Mouse (Mus musculus) c-Kit-positive CD71-positive TER-119-positive erythroid progenitor cells, embryonic 14.5 days (primary cell): Measurements from ENCODE around the gene Nfkbil1.

ENCODE experiments used
- DNase-seq: peaks from one replicate; pipeline ENCODE4 v3.0.0-alpha.2; 2013; ENCODE audit warnings: low spot score

Nfkbil1 gene

DNA sequence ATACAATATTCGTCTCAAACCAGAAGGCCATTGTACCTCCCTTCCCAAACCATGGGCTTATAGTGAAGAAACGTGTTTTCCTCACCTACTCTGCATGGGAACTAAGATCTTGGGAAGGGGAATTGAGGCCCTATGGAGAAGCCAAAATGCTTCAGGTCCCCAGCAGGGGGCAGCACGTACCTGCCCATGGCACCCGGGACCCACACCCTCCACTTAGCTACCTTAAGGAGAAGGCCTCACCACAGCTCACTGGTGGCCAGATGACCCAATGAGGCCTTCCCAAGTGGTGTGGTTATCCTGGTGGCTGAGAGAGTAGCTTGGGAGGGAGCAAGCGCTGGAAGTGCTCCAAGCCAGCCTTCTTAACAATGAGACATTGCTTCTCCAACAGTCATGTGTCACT, 57.1 kb downstream of the Nfkbil1 start:
- DNase-seq = peak; percentile 56

DNA sequence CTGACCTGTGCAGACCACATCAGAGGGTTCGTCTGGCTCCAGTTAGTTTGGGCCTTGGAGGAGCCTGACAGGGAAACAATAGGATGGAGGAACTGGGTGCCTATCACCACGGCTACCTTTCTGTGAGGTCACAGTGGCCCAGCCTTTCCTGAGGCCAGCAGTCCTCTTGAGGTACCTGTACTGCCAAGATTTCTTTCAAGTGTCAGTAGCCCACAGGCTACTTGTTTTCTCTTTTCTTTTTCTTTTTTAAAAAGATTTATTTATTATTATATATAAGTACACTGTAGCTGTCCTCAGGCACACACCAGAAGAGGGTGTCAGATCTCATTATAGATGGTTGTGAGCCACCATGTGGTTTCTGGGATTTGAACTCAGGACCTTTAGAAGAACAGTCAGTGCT, 59.6 kb downstream of the Nfkbil1 start, which contains the start of gene Aif1:
Gene Aif1, minus strand, starts transcription at position 101 of the 400 bp plus-strand sequence.
- no peak for DNase-seq

DNA sequence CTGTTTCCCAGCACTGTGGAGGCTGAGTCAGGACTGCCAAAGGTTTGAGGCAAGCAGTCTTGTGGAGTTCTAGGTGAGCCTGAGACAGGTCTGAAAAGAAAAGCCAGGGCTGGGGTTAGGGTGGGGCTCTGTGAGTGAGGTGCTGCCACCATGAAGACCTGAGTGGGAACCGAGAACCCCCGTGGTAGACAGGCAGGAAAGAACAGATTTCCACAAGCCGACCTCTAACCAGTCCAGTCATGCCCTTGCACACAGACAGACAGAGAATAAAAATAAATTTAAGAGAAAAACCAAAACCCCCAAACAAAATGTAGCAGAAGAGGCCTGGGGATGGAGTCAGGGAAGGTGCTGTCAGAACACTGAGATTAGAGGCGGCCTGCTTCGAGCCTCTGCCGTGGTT, 60.2 kb downstream of the Nfkbil1 start:
- DNase-seq = no peak

DNA sequence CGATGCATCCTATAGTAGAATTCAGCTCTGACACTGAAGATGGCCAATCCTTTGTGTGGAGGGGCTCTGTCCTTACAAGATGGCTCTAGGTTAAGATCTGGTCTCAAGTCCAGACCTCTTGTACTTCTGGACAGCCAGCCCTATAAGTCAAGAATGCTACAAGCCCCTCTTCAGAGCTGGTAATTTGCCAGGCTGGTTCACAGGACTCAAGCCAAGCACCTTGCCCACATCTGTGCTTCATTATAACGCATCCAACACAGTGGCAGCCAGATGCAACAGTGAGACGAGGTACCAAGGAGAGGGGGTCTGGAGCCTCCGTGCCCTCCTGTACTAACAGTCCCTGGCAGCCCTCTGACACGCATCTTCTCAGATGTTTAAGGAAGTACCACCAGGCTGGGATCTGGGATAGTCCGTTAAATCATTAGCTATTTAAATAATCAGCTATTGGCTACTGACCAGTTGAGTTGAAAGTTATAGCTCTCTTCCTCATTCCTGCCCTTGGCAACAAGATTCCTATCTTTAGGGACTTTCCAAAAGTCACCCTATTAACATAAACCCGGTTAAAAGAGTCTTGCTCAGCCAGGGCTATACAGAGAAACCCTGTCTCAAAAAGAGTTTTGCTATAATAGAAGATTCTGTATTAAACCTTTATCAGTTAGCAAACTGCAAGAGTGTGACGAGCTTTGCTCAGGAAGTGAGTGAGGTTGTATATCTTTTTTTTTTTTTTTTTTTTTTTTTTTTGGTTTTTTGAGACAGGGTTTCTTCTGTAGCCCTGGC, 61.2 kb downstream of the Nfkbil1 start:
- DNase-seq = no peak

DNA sequence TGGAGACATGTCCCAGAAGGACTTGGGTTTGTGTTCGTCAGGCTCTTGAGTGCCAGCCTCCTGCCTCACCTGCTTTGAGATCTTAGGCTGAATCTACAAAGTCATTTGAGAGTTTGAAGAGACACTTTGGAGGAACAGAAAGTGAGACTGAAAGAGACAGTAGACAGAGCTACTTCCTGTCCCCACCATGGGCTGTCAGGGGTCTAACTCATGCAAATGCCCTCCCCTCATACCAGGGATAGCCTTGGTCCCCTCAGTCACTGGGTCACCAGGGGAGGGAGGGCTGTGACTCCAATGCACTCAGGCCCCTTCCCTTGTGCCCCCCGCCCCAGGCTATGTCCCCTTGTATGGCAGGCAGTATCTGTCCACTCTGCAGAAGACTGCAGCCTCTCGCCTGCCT, 62.3 kb downstream of the Nfkbil1 start:
- DNase-seq = no peak

DNA sequence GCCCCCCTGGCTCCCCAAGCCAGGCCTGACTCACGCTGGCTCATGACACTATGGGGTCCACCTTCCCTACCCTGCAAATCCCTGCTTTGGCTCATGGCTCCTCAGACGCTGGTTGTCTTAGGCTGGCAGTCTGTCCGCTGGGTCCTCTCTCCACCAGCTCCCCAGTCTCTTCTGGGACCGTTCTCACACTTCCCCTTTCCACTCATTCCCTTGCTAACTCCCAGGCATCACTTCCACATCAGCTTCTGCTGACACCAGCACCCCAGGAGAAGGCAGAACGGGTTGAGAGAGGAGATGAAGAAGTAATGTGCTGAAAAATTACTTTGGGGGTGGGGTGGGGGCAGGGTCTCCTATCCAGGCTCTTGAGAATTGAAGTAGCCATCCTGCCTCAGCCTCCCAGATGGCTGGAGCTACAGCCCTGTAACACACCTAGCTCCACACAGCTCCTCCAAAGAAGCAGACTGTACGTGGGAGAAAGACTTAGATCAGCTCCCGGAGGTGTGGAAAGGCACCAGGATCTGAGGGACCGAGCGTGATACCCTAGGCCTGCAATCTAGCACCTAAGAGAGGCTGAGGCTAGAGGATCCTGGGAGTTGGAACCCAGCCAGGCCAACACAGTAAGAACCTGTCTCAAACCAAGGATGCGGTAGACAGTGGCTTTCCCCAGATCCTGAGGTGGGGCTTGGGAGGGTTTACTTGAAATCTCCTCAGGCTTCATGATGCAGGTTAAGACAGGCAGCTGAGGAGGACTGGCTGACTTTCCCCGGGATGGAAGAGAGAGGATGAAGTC, 63.0 kb downstream of the Nfkbil1 start:
- DNase-seq = no peak
